Mouse (Mus musculus): ENCODE measurements around the gene Gm28308. TPM values are rescaled to one million over a fixed set of nuclear protein-coding genes. Genes with fewer than 3 reads are reported as not detected.

Gm28308 gene
- polyA plus RNA-seq (2017; shearing (Covaris generic)), result not detected

GRCm38 (mm10) chr6:52213119-52213986, at the start of gene Gm28308, which contains the start of gene Hoxa3:
TSS of gene Gm28308 (minus strand) at chr6:52213339.
TSS of gene Hoxa3 (minus strand) at chr6:52213336.
- ATAC-seq, result no peak

- no peak for ATAC-seq
Measured at GRCm38 (mm10) chr6:52262463-52263320, 49.6 kb upstream of the Gm28308 start.

GRCm38 (mm10) chr6:52261751-52262462, 48.8 kb upstream of the Gm28308 start:
- ATAC-seq, result no peak

GRCm38 (mm10) chr6:52260654-52261575, 47.8 kb upstream of the Gm28308 start, which contains the start of gene Hoxa13:
TSS of gene Hoxa13 (minus strand) at chr6:52260880.
- ATAC-seq, result no peak

- ATAC-seq, result no peak
Measured at GRCm38 (mm10) chr6:52259811-52260261, 46.7 kb upstream of the Gm28308 start.

GRCm38 (mm10) chr6:52259081-52259790, 46.1 kb upstream of the Gm28308 start:
- no peak for ATAC-seq

- ATAC-seq, result peak; percentile 62
Measured at GRCm38 (mm10) chr6:52256956-52257355, 43.8 kb upstream of the Gm28308 start.

- no peak for ATAC-seq
Measured at GRCm38 (mm10) chr6:52253511-52254500, 40.7 kb upstream of the Gm28308 start.

- ATAC-seq, result peak; percentile 14
Measured at GRCm38 (mm10) chr6:52252775-52253376, 39.7 kb upstream of the Gm28308 start.

GRCm38 (mm10) chr6:52252016-52252774, 39.1 kb upstream of the Gm28308 start:
- ATAC-seq, result no peak

- no peak for ATAC-seq
Measured at GRCm38 (mm10) chr6:52251177-52251879, 38.2 kb upstream of the Gm28308 start.

- ATAC-seq, result no peak
Measured at GRCm38 (mm10) chr6:52249826-52250225, 36.7 kb upstream of the Gm28308 start.

GRCm38 (mm10) chr6:52249415-52249738, 36.2 kb upstream of the Gm28308 start:
- ATAC-seq, result no peak

GRCm38 (mm10) chr6:52248638-52249414, 35.7 kb upstream of the Gm28308 start:
- no peak for ATAC-seq

GRCm38 (mm10) chr6:52247766-52248637, 34.9 kb upstream of the Gm28308 start:
- ATAC-seq, result no peak

- ATAC-seq, result no peak
Measured at GRCm38 (mm10) chr6:52246916-52247315, 33.8 kb upstream of the Gm28308 start.
